Mouse (Mus musculus) T-helper 1 cell (primary cell): ENCODE results near the gene Gmpr2.

Experiments
- in situ Hi-C: fragments of 300-600 bp; cut with MboI, MseI; formaldehyde crosslinking; loops from one replicate; pipeline ENCODE4 v1.15.1; 2025; ENCODE audit warnings: high pct_unique_total_duplicates

The Gmpr2 gene

GRCm38 (mm10) chr14:55681160-55682117 lies 9.7 kb downstream of the Gmpr2 start, which contains the start of gene Tinf2:
TSS of gene Tinf2 (minus strand) at chr14:55681820.
- in situ Hi-C loops, result loop anchor here (5.0 kb wide), 1 partner anchor 61 kb away; no protein-coding TSS in a partner anchor

GRCm38 (mm10) chr14:55682118-55682493 lies 10.4 kb downstream of the Gmpr2 start:
- in situ Hi-C loops, result loop anchor here (5.0 kb wide), 1 partner anchor 60 kb away; no protein-coding TSS in a partner anchor

GRCm38 (mm10) chr14:55689433-55689832 lies 17.7 kb downstream of the Gmpr2 start:
- in situ Hi-C loops, result no loop called here

- in situ Hi-C loops, result no loop called here
Measured at GRCm38 (mm10) chr14:55697226-55697625, 25.5 kb downstream of the Gmpr2 start.

GRCm38 (mm10) chr14:55701131-55701530 lies 29.4 kb downstream of the Gmpr2 start:
- in situ Hi-C loops, result loop anchor here (25.0 kb wide), 1 partner anchor 861 kb away; no protein-coding TSS in a partner anchor

GRCm38 (mm10) chr14:55702761-55703160 lies 31.0 kb downstream of the Gmpr2 start:
- in situ Hi-C loops, result loop anchor here (25.0 kb wide), 1 partner anchor 860 kb away; no protein-coding TSS in a partner anchor

- in situ Hi-C loops, result loop anchor here (25.0 kb wide), 1 partner anchor 856 kb away; no protein-coding TSS in a partner anchor
Measured at GRCm38 (mm10) chr14:55706051-55706600, 34.4 kb downstream of the Gmpr2 start.

- in situ Hi-C loops, result loop anchor here (25.0 kb wide), 1 partner anchor 855 kb away; no protein-coding TSS in a partner anchor
Measured at GRCm38 (mm10) chr14:55707397-55707796, 35.7 kb downstream of the Gmpr2 start.

- in situ Hi-C loops, result loop anchor here (25.0 kb wide), 1 partner anchor 853 kb away; no protein-coding TSS in a partner anchor
Measured at GRCm38 (mm10) chr14:55709509-55709908, 37.8 kb downstream of the Gmpr2 start.

GRCm38 (mm10) chr14:55711786-55712185 lies 40.0 kb downstream of the Gmpr2 start:
- in situ Hi-C loops, result loop anchor here (25.0 kb wide), 1 partner anchor 851 kb away; no protein-coding TSS in a partner anchor

GRCm38 (mm10) chr14:55713007-55713728 lies 41.4 kb downstream of the Gmpr2 start:
- in situ Hi-C loops, result loop anchor here (25.0 kb wide), 1 partner anchor 849 kb away; no protein-coding TSS in a partner anchor

GRCm38 (mm10) chr14:55713729-55714122 lies 42.0 kb downstream of the Gmpr2 start, which contains the start of gene Tgm1:
TSS of gene Tgm1 (minus strand) at chr14:55713926.
- in situ Hi-C loops, result loop anchor here (25.0 kb wide), 1 partner anchor 849 kb away; no protein-coding TSS in a partner anchor

GRCm38 (mm10) chr14:55714893-55715292 lies 43.2 kb downstream of the Gmpr2 start:
- in situ Hi-C loops, result loop anchor here (25.0 kb wide), 1 partner anchor 847 kb away; no protein-coding TSS in a partner anchor

GRCm38 (mm10) chr14:55716271-55716670 lies 44.5 kb downstream of the Gmpr2 start:
- in situ Hi-C loops, result loop anchor here (25.0 kb wide), 1 partner anchor 846 kb away; no protein-coding TSS in a partner anchor

- in situ Hi-C loops, result loop anchor here (25.0 kb wide), 1 partner anchor 845 kb away; no protein-coding TSS in a partner anchor
Measured at GRCm38 (mm10) chr14:55716884-55717283, 45.1 kb downstream of the Gmpr2 start.

GRCm38 (mm10) chr14:55719737-55720136 lies 48.0 kb downstream of the Gmpr2 start:
- in situ Hi-C loops, result loop anchor here (25.0 kb wide), 1 partner anchor 843 kb away; no protein-coding TSS in a partner anchor

GRCm38 (mm10) chr14:55720666-55721065 lies 48.9 kb downstream of the Gmpr2 start:
- in situ Hi-C loops, result loop anchor here (25.0 kb wide), 1 partner anchor 842 kb away; no protein-coding TSS in a partner anchor

- in situ Hi-C loops, result loop anchor here (25.0 kb wide), 1 partner anchor 841 kb away; no protein-coding TSS in a partner anchor
Measured at GRCm38 (mm10) chr14:55721076-55721475, 49.3 kb downstream of the Gmpr2 start.

- in situ Hi-C loops, result loop anchor here (25.0 kb wide), 1 partner anchor 840 kb away; no protein-coding TSS in a partner anchor
Measured at GRCm38 (mm10) chr14:55721700-55722437, 50.1 kb downstream of the Gmpr2 start, which contains the start of gene Rabggta. TSS of gene Rabggta (minus strand) at chr14:55722263.
